Mouse (Mus musculus) liver, embryonic 14 days (tissue): ENCODE data around the gene Hnrnpu. TPM values are rescaled to one million over a fixed set of nuclear protein-coding genes. Genes with fewer than 3 reads are reported as not detected.

Experiments used
- polyA plus RNA-seq: library from polyadenylated mRNA; depleted of rRNA; stranded (reverse); fragments of >200 nt; gene quantifications from 2 replicates; pipeline ENCODE4 v1.2.3, GENCODE M21; 2012; rRNA removed

Gene Hnrnpu
- polyA plus RNA-seq: 217 TPM in 2 replicates

DNA sequence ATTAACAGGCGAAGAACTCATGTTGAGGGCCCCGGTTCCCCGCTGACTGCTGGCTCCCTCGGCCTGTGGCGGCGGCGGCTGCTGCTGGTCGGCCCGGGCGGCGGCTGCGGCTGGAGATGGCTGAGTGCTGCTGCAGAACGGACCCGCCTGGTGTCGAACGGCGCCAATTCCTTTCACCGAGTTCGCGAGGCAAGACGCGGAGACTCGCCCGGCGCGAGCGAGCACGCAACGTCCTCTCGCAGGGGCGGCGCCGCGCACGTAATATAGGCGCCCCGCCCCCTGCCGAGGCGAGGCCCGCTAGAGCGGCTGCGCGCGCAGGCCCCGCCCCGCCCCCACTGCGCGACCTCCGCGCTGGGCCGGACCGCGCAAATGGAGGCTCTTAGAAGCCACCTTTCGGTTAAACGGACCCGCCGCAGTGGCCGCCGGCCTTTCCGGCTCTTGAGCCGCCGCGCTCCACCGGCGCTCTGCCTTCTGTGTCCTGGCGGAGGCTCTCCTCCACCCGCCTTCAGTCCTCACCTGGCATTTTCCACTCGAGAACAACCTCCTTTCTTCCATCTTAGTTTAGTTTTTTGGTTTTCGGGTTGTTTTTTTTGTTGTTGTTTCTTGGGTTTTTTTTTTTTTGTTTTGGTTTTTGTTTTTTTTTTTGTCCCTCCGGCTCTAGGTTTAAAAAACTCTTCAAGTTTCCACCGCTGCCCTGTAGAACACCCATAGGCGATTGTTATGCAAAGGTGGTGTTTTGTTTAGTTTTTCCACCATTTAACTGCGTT is at the start of gene Hnrnpu:
TSS of gene Hnrnpu (minus strand) at position 247 of the 767 bp plus-strand sequence.

GRCm38 (mm10) chr1:178318389-178319184 is 19.0 kb downstream of the Hnrnpu start, which contains the start of gene Cox20:
Gene Cox20, plus strand, starts transcription at chr1:178319130.

Other genes with a start within 250 kb of the Hnrnpu start
- gene Desi2, start 150.4 kb downstream of the Hnrnpu start, polyA plus RNA-seq: 3.8 and 4.3 TPM in 2 replicates
- 51.7 and 54.3 TPM in 2 replicates for gene Cox20, start 18.7 kb downstream of the Hnrnpu start, polyA plus RNA-seq
- gene Efcab2, start 68.3 kb upstream of the Hnrnpu start, polyA plus RNA-seq: 0.74 and 0.94 TPM in 2 replicates
- gene Kif26b, start 191.3 kb upstream of the Hnrnpu start, polyA plus RNA-seq: 0.03 and 0.09 TPM in 2 replicates